Mouse (Mus musculus): Measurements from ENCODE around the gene Col4a2.

Gene Col4a2

GRCm38 (mm10) chr8:11296282-11296943 lies 16.2 kb upstream of the Col4a2 start:
- no peak for DNase-seq (ENCODE audit: low read depth, low spot score)

GRCm38 (mm10) chr8:11297141-11297838 lies 15.3 kb upstream of the Col4a2 start:
- DNase-seq (ENCODE audit: low read depth, low spot score), result no peak

- DNase-seq (ENCODE audit: low read depth, low spot score), result no peak
Measured at GRCm38 (mm10) chr8:11298531-11299316, 13.9 kb upstream of the Col4a2 start.

- DNase-seq (ENCODE audit: low read depth, low spot score), result no peak
Measured at GRCm38 (mm10) chr8:11299317-11299602, 13.3 kb upstream of the Col4a2 start.

GRCm38 (mm10) chr8:11300436-11300835 lies 12.2 kb upstream of the Col4a2 start:
- peak; percentile 36 for DNase-seq (ENCODE audit: low read depth, low spot score)

GRCm38 (mm10) chr8:11304027-11304601 lies 8.5 kb upstream of the Col4a2 start:
- no peak for DNase-seq (ENCODE audit: low read depth, low spot score)

- DNase-seq (ENCODE audit: low read depth, low spot score), result no peak
Measured at GRCm38 (mm10) chr8:11305539-11305938, 7.1 kb upstream of the Col4a2 start.

- DNase-seq (ENCODE audit: low read depth, low spot score), result no peak
Measured at GRCm38 (mm10) chr8:11307451-11307850, 5.2 kb upstream of the Col4a2 start.

GRCm38 (mm10) chr8:11308570-11308998 lies 4.0 kb upstream of the Col4a2 start:
- no peak for DNase-seq (ENCODE audit: low read depth, low spot score)

- no peak for DNase-seq (ENCODE audit: low read depth, low spot score)
Measured at GRCm38 (mm10) chr8:11309226-11309625, 3.4 kb upstream of the Col4a2 start.

GRCm38 (mm10) chr8:11310049-11310448 lies 2.6 kb upstream of the Col4a2 start:
- DNase-seq (ENCODE audit: low read depth, low spot score), result no peak

- peak; percentile 13 for DNase-seq (ENCODE audit: low read depth, low spot score)
Measured at GRCm38 (mm10) chr8:11311681-11312348, 790 bp upstream of the Col4a2 start.

- peak; percentile 8 for DNase-seq (ENCODE audit: low read depth, low spot score)
Measured at GRCm38 (mm10) chr8:11313176-11314111, 839 bp downstream of the Col4a2 start.

GRCm38 (mm10) chr8:11314613-11315012 lies 2.0 kb downstream of the Col4a2 start:
- no peak for DNase-seq (ENCODE audit: low read depth, low spot score)

GRCm38 (mm10) chr8:11315179-11315943 lies 2.8 kb downstream of the Col4a2 start:
- DNase-seq (ENCODE audit: low read depth, low spot score), result no peak

GRCm38 (mm10) chr8:11316118-11316517 lies 3.5 kb downstream of the Col4a2 start:
- DNase-seq (ENCODE audit: low read depth, low spot score), result no peak

GRCm38 (mm10) chr8:11319405-11319804 lies 6.8 kb downstream of the Col4a2 start:
- DNase-seq (ENCODE audit: low read depth, low spot score), result no peak

- no peak for DNase-seq (ENCODE audit: low read depth, low spot score)
Measured at GRCm38 (mm10) chr8:11321841-11322240, 9.2 kb downstream of the Col4a2 start.

GRCm38 (mm10) chr8:11322724-11323585 lies 10.3 kb downstream of the Col4a2 start:
- DNase-seq (ENCODE audit: low read depth, low spot score), result no peak
